Mouse (Mus musculus) embryonic stem cell, embryonic (primary cell): ENCODE data around the gene Ppm1h.

ENCODE experiments used
- CTCF ChIA-PET, 4 experiments: fragments of 300-600 bp in 2 of 4; fragments of 350-600 bp in 2 of 4; sonication (Branson Sonifier 250); formaldehyde crosslinking; loops; one replicate each; lab custom pipeline; 2022; ENCODE audit warnings: inconsistent platforms in 2 of 4; lab: Charles Lee
- POLR2A ChIA-PET, 4 experiments: fragments of 300-600 bp in 2 of 4; fragments of 350-600 bp in 2 of 4; sonication (Branson Sonifier 250); formaldehyde crosslinking; loops; one replicate each; lab custom pipeline; 2022; ENCODE audit warnings: antibody characterized with exemption in 4 of 4, inconsistent platforms in 1 of 4; lab: Charles Lee

The Ppm1h gene

GRCm38 (mm10) chr10:122809851-122810250 lies 131.3 kb downstream of the Ppm1h start:
- CTCF ChIA-PET, result interaction anchor here in 3 of 4 experiments (0.6 to 2.5 kb wide), 6 partner anchors 9 to 1608 kb away, joined by 3 to 8 read pairs (median 4); no protein-coding TSS in a partner anchor
- POLR2A ChIA-PET, result interaction anchor here in 2 of 4 experiments (0.9 to 1.4 kb wide), 3 partner anchors 10 to 175 kb away, joined by 3 to 4 read pairs (median 4); no protein-coding TSS in a partner anchor

GRCm38 (mm10) chr10:122815094-122815493 lies 136.5 kb downstream of the Ppm1h start:
- CTCF ChIA-PET, result interaction anchor here (0.6 to 1.8 kb wide), 8 partner anchors 8 to 420 kb away, joined by 3 to 11 read pairs (median 4); no protein-coding TSS in a partner anchor

GRCm38 (mm10) chr10:122817741-122818140 lies 139.2 kb downstream of the Ppm1h start:
- ChIA-PET POLR2A (interaction anchor here in 2 of 4 experiments (0.5 to 1.2 kb wide), 3 partner anchors 14 to 60 kb away, joined by 3 read pairs; no protein-coding TSS in a partner anchor), CTCF (interaction anchor here in 1 of 4 experiments (1.7 kb wide), 1 partner anchor 16 kb away, joined by 5 read pairs; no protein-coding TSS in a partner anchor)

More at GRCm38 (mm10) chr10:122815094-122815493, 136.5 kb downstream of the Ppm1h start:
- POLR2A ChIA-PET, result no interaction called here

GRCm38 (mm10) chr10:122819808-122820207 lies 141.2 kb downstream of the Ppm1h start:
- ChIA-PET CTCF (no interaction called here), POLR2A (no interaction called here)

GRCm38 (mm10) chr10:122821549-122821948 lies 143.0 kb downstream of the Ppm1h start:
- POLR2A ChIA-PET, result no interaction called here
- CTCF ChIA-PET, result interaction anchor here in 1 of 4 experiments (1.1 kb wide), 1 partner anchor 21 kb away, joined by 3 read pairs; no protein-coding TSS in a partner anchor

GRCm38 (mm10) chr10:122823642-122824041 lies 145.1 kb downstream of the Ppm1h start:
- CTCF ChIA-PET, result interaction anchor here in 2 of 4 experiments (0.6 to 1.3 kb wide), 3 partner anchors 16 to 164 kb away, joined by 3 to 4 read pairs (median 3); no protein-coding TSS in a partner anchor
- POLR2A ChIA-PET, result no interaction called here

- ChIA-PET POLR2A (no interaction called here), CTCF (interaction anchor here in 1 of 4 experiments (1.1 kb wide), 1 partner anchor 68 kb away, joined by 3 read pairs; no protein-coding TSS in a partner anchor)
Observed at GRCm38 (mm10) chr10:122826696-122827331, 148.3 kb downstream of the Ppm1h start.

GRCm38 (mm10) chr10:122827719-122828414 lies 149.3 kb downstream of the Ppm1h start:
- CTCF ChIA-PET, result no interaction called here
- POLR2A ChIA-PET, result interaction anchor here in 1 of 4 experiments (1.1 kb wide), 1 partner anchor 67 kb away, joined by 3 read pairs; no protein-coding TSS in a partner anchor

GRCm38 (mm10) chr10:122829801-122830217 lies 151.2 kb downstream of the Ppm1h start:
- CTCF ChIA-PET, result no interaction called here
- POLR2A ChIA-PET, result interaction anchor here in 1 of 4 experiments (0.7 to 0.9 kb wide), 2 partner anchors 27 to 353 kb away, joined by 3 read pairs; no protein-coding TSS in a partner anchor

- POLR2A ChIA-PET, result interaction anchor here in 2 of 4 experiments (0.6 to 1.7 kb wide), 2 partner anchors 15 to 197 kb away, joined by 4 to 5 read pairs; no protein-coding TSS in a partner anchor
- CTCF ChIA-PET, result interaction anchor here in 3 of 4 experiments (0.6 to 0.9 kb wide), 4 partner anchors 33 to 154 kb away, joined by 3 to 10 read pairs (median 3); no protein-coding TSS in a partner anchor
Observed at GRCm38 (mm10) chr10:122830638-122831037, 152.1 kb downstream of the Ppm1h start.

- CTCF ChIA-PET, result no interaction called here
- POLR2A ChIA-PET, result interaction anchor here in 1 of 4 experiments (1.4 kb wide), 1 partner anchor 10 kb away, joined by 3 read pairs; no protein-coding TSS in a partner anchor
Observed at GRCm38 (mm10) chr10:122842014-122842413, 163.5 kb downstream of the Ppm1h start.

GRCm38 (mm10) chr10:122842961-122843360 lies 164.4 kb downstream of the Ppm1h start:
- CTCF ChIA-PET, result no interaction called here
- POLR2A ChIA-PET, result interaction anchor here in 1 of 4 experiments (1.4 kb wide), 1 partner anchor 11 kb away, joined by 3 read pairs; no protein-coding TSS in a partner anchor

- ChIA-PET POLR2A (interaction anchor here in 1 of 4 experiments (0.5 to 1.7 kb wide), 2 partner anchors 14 to 137 kb away, joined by 3 to 5 read pairs; no protein-coding TSS in a partner anchor), CTCF (no interaction called here)
Observed at GRCm38 (mm10) chr10:122845471-122845870, 166.9 kb downstream of the Ppm1h start.

- CTCF ChIA-PET, result no interaction called here
- POLR2A ChIA-PET, result interaction anchor here in 3 of 4 experiments (0.6 to 1.7 kb wide), 3 partner anchors 15 to 558 kb away, joined by 4 to 8 read pairs (median 5); no protein-coding TSS in a partner anchor
Observed at GRCm38 (mm10) chr10:122846476-122846875, 167.9 kb downstream of the Ppm1h start.

- CTCF ChIA-PET, result no interaction called here
- POLR2A ChIA-PET, result interaction anchor here in 1 of 4 experiments (1.0 kb wide), 1 partner anchor 30 kb away, joined by 3 read pairs; no protein-coding TSS in a partner anchor
Observed at GRCm38 (mm10) chr10:122848020-122848457, 169.5 kb downstream of the Ppm1h start.

GRCm38 (mm10) chr10:122851267-122852160 lies 173.0 kb downstream of the Ppm1h start:
- ChIA-PET POLR2A (no interaction called here), CTCF (no interaction called here)

- ChIA-PET CTCF (no interaction called here), POLR2A (interaction anchor here in 2 of 4 experiments (1.2 to 1.8 kb wide), 2 partner anchors 16 to 40 kb away, joined by 3 to 4 read pairs; no protein-coding TSS in a partner anchor)
Observed at GRCm38 (mm10) chr10:122854571-122854970, 176.0 kb downstream of the Ppm1h start.
